Mouse (Mus musculus) intestine, embryonic 14.5 days (tissue): Measurements from ENCODE around the gene Rnase2b. TPM values are rescaled to one million over a fixed set of nuclear protein-coding genes. Genes with fewer than 3 reads are reported as not detected.

Experiments
- ATAC-seq: fragments of 200-750 bp; cut with Nextera tagmentation; replicated peaks from 2 replicates; pipeline ENCODE4 v1.8.0; 2017; ENCODE audit warnings: low read depth, moderate number of reproducible peaks, moderate TSS enrichment, moderate library complexity; ENCODE audit not compliant: low FRiP score, low TSS enrichment
- DNase-seq: peaks from one replicate; pipeline ENCODE4 v3.0.0-alpha.2; 2018; ENCODE audit warnings: low spot score
- H3K27ac ChIP-seq: fragments of 300-500 bp; sonication (generic); 2 replicates; pipeline ENCODE4 v1.5.1; 2014; ENCODE audit warnings: low read depth, mild to moderate bottlenecking, control low read depth
- H3K27me3 ChIP-seq: fragments of 300-500 bp; sonication (generic); replicated peaks from 2 replicates; pipeline ENCODE4 v1.6.1; 2014; ENCODE audit warnings: low read length, control low read depth; ENCODE audit not compliant: control insufficient read depth, insufficient read depth
- H3K36me3 ChIP-seq: fragments of 300-500 bp; sonication (generic); 2 replicates; pipeline ENCODE4 v1.6.1; 2014; ENCODE audit warnings: low read length, control low read depth; ENCODE audit not compliant: control insufficient read depth, insufficient read depth
- H3K4me1 ChIP-seq: fragments of 300-500 bp; sonication (generic); replicated peaks from 2 replicates; pipeline ENCODE4 v1.6.1; 2014; ENCODE audit warnings: low read length, control low read depth, mixed read lengths; ENCODE audit not compliant: control insufficient read depth, insufficient read depth
- H3K4me2 ChIP-seq: fragments of 300-500 bp; sonication (generic); 2 replicates; pipeline ENCODE4 v1.6.1; 2014; ENCODE audit warnings: low read length
- H3K4me3 ChIP-seq: fragments of 300-500 bp; sonication (generic); 2 replicates; pipeline ENCODE4 v1.5.1; 2014; ENCODE audit warnings: low read depth, low read length, control low read depth, mixed read lengths
- H3K9ac ChIP-seq: fragments of 300-500 bp; sonication (generic); 2 replicates; pipeline ENCODE4 v1.6.1; 2014; ENCODE audit warnings: mild to moderate bottlenecking, low read length
- H3K9me3 ChIP-seq: fragments of 300-500 bp; sonication (generic); 2 replicates; pipeline ENCODE4 v1.6.1; 2016; ENCODE audit warnings: low read length, control low read depth; ENCODE audit not compliant: control insufficient read depth
- WGBS: fragments of 180-500 bp; shearing (Covaris S2); extraction: QIAGEN DNeasy Blood & Tissue Kit; methylation state at CpG from one replicate; pipeline ENCODE4 v1.1.7; 2014; 5-methylcytosine and 5-hydroxymethylcytosine counted together
- polyA plus RNA-seq: library from polyadenylated mRNA; unstranded; fragments of >200 nt; fragmentation: Nextera tagmentation; extraction: Ambion mirVana; gene quantifications from 2 replicates; pipeline ENCODE4 v1.2.1, GENCODE M21; 2014

The Rnase2b gene
- polyA plus RNA-seq, 1 experiment from 2014 or later, result not detected

- WGBS, result 60% methylated on average over 2 of the region's 2 CpGs
- H3K36me3 ChIP-seq, result no peaks in the 10 kb centered on the region
- no peaks in the 10 kb centered on the region for H3K27me3 ChIP-seq
- no peaks in the 10 kb centered on the region for H3K9me3 ChIP-seq
- DNase-seq (no peak), ATAC-seq (no peak)
- H3K9ac ChIP-seq, result no peak within 1 kb of the TSS
- no peak within 1 kb of the TSS for H3K27ac ChIP-seq
- no peak within 1 kb of the TSS for H3K4me2 ChIP-seq
- H3K4me1 ChIP-seq, result no peaks in the 10 kb centered on the region
- H3K4me3 ChIP-seq, result no peak within 1 kb of the TSS
Measured at GRCm38 (mm10) chr14:51146685-51147084, 15.4 kb upstream of the Rnase2b start, which contains the start of gene Rnase1. TSS of gene Rnase1 (minus strand) at chr14:51146785.

- H3K27ac ChIP-seq, result no peak overlapping the region
- H3K9me3 ChIP-seq, result no peaks in the 10 kb centered on the region
- H3K36me3 ChIP-seq, result no peaks in the 10 kb centered on the region
- WGBS, result 53% methylated on average over 3 of the region's 3 CpGs
- no peaks in the 10 kb centered on the region for H3K27me3 ChIP-seq
- DNase-seq (no peak), ATAC-seq (no peak)
- H3K4me2 ChIP-seq, result no peak overlapping the region
- no peak overlapping the region for H3K9ac ChIP-seq
- no peaks in the 10 kb centered on the region for H3K4me1 ChIP-seq
- no peak overlapping the region for H3K4me3 ChIP-seq
Measured at GRCm38 (mm10) chr14:51148006-51148405, 14.1 kb upstream of the Rnase2b start.

DNA sequence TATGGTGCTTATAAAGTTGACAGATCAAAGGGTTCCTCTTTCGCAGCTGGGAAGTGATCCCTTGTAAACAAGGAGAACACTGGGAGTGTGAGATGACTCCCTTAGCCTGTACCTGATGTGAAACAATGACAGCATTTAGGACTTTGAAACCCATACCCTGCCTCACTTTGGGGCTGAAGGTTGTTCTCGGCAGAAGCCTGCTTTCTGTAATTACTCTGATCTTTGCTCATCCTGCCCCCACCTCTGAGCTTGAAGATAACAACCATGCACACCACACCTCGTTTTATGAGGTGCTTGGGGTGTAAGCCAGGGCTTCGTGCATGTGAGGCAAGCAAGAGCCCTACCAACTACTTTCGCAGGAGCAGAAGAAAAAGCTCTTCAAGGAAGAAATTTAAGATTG, 12.9 kb upstream of the Rnase2b start:
- 0 out of 2 replicates have a peak overlapping the region, but pooled peaks have one; percentile 6 for H3K27ac ChIP-seq
- WGBS, result 17% methylated on average over 5 of the region's 5 CpGs
- no peak overlapping the region for H3K4me3 ChIP-seq
- no peaks in the 10 kb centered on the region for H3K4me1 ChIP-seq
- ATAC-seq (peak; percentile 89), DNase-seq (no peak)
- H3K36me3 ChIP-seq, result no peaks in the 10 kb centered on the region
- no peaks in the 10 kb centered on the region for H3K27me3 ChIP-seq
- H3K9me3 ChIP-seq, result no peaks in the 10 kb centered on the region
- no peak overlapping the region for H3K4me2 ChIP-seq
- no peak overlapping the region for H3K9ac ChIP-seq

- DNase-seq (no peak), ATAC-seq (no peak)
- H3K27me3 ChIP-seq, result no peaks in the 10 kb centered on the region
- H3K4me3 ChIP-seq, result no peak overlapping the region
- H3K4me2 ChIP-seq, result no peak overlapping the region
- 92% methylated on average over 3 of the region's 3 CpGs for WGBS
- H3K4me1 ChIP-seq, result no peaks in the 10 kb centered on the region
- no peak overlapping the region for H3K27ac ChIP-seq
- H3K36me3 ChIP-seq, result no peaks in the 10 kb centered on the region
- H3K9me3 ChIP-seq, result no peaks in the 10 kb centered on the region
- H3K9ac ChIP-seq, result no peak overlapping the region
Measured at GRCm38 (mm10) chr14:51150206-51150831, 11.7 kb upstream of the Rnase2b start.

DNA sequence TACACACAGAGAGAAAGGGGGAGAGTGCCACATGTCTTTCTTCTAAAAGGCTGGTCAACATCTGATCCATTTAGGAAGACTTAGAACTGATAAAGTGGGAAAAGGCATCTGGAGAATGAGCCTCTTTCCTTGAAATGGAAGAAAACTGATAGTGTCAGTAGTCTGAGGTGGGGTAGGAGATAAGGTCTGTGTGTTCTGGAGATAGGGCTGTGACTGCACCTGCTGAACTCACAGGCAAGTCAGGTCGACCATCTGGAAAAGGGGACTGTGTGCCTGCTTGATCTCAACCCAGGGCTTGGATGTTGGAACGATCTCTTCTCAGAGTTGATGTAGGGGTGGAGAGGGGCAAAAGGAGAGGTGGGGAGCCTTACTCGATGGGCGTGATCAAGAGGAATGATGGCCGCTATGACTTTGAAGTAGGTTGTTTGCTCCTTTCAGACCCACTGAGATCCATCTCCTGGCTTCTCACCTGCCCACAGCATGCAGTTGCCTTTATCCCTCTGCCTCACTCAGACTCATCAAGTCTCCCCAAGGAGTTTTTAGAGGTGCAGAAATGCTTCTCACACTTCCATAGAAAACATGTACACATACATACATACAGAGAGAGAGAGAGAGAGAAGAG, 9.7 kb upstream of the Rnase2b start:
- H3K9ac ChIP-seq, result no peak overlapping the region
- no peaks in the 10 kb centered on the region for H3K9me3 ChIP-seq
- no peak for ATAC-seq
- no peak overlapping the region for H3K27ac ChIP-seq
- H3K4me1 ChIP-seq, result no peaks in the 10 kb centered on the region
- no peaks in the 10 kb centered on the region for H3K36me3 ChIP-seq
- WGBS, result 49% methylated on average over 5 of the region's 5 CpGs
- H3K4me2 ChIP-seq, result no peak overlapping the region
- no peak for DNase-seq
- H3K27me3 ChIP-seq, result no peaks in the 10 kb centered on the region
- H3K4me3 ChIP-seq, result no peak overlapping the region

DNA sequence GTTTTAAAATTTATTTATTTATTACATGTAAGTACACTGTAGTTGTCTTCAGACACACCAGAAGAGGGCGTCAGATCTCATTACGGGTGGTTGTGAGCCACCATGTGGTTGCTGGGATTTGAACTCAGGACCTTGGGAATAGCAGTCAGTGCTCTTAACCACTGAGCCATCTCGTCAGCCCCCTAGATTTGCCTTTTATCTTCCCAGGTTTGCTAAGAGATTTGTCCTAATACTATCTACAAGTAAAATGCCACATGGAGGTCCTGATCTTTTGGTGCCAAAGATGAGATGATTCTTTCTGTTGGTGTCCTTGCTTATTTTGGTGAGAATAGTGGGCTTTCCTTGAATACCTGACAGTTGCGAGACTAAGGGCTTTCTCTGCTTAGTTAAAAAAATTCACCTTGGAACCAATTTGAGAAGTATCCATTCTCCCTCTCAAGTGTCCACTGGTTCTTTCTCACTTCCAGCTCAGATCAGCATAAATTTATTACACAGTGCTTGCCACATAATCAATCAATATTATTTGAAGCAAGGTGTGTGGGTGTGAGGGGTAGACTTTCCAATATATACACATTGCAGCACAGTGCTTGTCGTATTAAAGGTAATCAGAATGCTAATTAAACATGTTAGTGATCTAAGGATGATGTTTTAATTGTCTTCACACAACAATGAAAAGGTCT, 5.9 kb upstream of the Rnase2b start:
- no peak for DNase-seq
- H3K4me1 ChIP-seq, result no peaks in the 10 kb centered on the region

DNA sequence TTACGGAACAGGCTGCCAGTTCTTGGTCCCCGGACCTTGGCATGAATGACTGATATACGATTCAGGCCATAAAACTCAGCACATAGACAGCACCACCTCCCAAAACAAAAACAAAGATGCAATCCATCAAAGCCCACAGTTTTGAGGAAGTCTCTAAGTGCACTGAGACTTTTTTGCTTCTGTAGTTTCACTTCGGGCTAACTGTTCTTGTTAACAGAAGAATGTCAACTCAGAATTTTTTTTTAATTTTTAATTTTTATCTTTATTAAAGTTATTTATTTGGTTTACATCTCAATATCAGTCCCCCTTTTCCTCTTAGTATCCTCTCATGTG, 5.4 kb upstream of the Rnase2b start:
- H3K9me3 ChIP-seq, result no peaks in the 10 kb centered on the region
- no peak overlapping the region for H3K4me2 ChIP-seq
- ATAC-seq (no peak), DNase-seq (no peak)
- no peaks in the 10 kb centered on the region for H3K27me3 ChIP-seq
- H3K9ac ChIP-seq, result no peak overlapping the region
- WGBS, result 42% methylated on average over 4 of the region's 4 CpGs
- no peak overlapping the region for H3K4me3 ChIP-seq
- no peak overlapping the region for H3K27ac ChIP-seq
- H3K36me3 ChIP-seq, result no peaks in the 10 kb centered on the region
- no peaks in the 10 kb centered on the region for H3K4me1 ChIP-seq

More for the DNA sequence above, 5.9 kb upstream of the Rnase2b start:
- no peak for ATAC-seq
- Histone ChIP-seq H3K4me3 (no peak overlapping the region), H3K36me3 (no peaks in the 10 kb centered on the region), H3K27ac (no peak overlapping the region), H3K4me2 (no peak overlapping the region), H3K9ac (no peak overlapping the region), H3K27me3 (no peaks in the 10 kb centered on the region), H3K9me3 (no peaks in the 10 kb centered on the region)
- WGBS, result 74% methylated on average over 5 of the region's 5 CpGs

GRCm38 (mm10) chr14:51157072-51157471, 5.0 kb upstream of the Rnase2b start:
- no peaks in the 10 kb centered on the region for H3K27me3 ChIP-seq
- H3K9ac ChIP-seq, result no peak overlapping the region
- no peaks in the 10 kb centered on the region for H3K9me3 ChIP-seq
- no peak overlapping the region for H3K4me2 ChIP-seq
- ATAC-seq (no peak), DNase-seq (no peak)
- H3K27ac ChIP-seq, result no peak overlapping the region
- H3K36me3 ChIP-seq, result no peaks in the 10 kb centered on the region
- 70% methylated on average over 1 of the region's 1 CpGs for WGBS
- H3K4me1 ChIP-seq, result no peaks in the 10 kb centered on the region
- no peak overlapping the region for H3K4me3 ChIP-seq
